Mouse (Mus musculus): ENCODE data around the gene Rpl13.

Gene Rpl13

DNA sequence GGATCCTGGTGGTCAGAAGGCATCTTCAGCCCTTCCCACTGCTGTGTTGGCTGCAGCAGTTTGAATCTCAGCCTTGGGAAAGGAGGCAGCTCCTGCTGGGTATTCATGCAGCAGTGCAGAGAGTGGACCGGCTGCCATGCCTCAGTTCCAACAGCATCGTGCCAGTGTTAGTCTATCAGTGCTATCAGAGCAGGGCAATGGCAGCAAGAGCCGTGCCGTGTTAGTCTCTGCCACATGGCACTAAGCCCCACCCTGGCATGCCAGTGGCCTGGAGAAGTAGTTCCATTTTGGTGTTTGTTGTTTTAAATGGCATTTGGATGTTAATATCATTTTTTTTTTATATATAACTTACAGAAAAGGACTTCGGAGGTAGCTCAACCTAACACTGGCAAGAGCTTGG is 6.8 kb downstream of the Rpl13 start:
- peak in 1 of 2 experiments; percentile 25 for DNase-seq

DNA sequence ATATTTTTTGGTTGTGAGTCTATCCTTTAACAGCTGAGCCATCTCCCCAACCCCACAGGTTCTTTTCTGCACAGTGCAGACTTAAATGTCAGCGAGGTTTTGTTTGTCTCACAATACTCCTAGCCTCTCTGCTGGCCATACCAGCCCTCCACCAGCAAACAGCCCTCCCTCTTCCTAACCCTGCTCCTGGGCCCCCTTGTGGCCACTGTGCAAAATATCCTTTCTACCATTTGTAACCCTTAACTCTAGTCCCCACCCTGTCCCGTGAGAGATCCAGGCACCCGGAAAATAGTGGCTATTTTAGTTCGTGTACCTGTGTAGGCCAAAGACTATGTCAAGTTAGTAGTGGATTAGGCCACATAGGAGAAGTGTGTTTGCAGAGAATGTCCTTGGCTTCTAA is 8.5 kb downstream of the Rpl13 start:
- DNase-seq = peak; percentile 44 to 61

DNA sequence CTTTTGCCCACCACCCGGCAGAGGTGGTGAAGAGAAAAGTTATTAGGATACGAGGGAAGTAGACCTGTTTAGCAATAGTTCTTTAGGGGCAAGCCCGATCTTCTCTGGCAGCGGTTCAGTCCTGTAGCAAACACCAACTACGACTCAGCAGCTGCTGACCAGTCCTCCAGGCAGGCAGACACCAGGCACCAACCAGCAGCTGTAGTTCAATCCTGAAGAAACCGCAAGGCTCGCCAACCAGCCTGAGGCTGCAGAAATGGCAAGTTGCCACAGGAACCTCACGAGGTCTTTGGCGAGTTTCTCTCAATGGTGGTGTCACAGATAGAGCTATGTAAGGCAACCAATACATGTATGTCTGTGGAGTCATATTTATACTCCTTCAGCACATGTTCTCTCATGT is 10.7 kb downstream of the Rpl13 start:
- DNase-seq = peak in 1 of 2 experiments; percentile 44

DNA sequence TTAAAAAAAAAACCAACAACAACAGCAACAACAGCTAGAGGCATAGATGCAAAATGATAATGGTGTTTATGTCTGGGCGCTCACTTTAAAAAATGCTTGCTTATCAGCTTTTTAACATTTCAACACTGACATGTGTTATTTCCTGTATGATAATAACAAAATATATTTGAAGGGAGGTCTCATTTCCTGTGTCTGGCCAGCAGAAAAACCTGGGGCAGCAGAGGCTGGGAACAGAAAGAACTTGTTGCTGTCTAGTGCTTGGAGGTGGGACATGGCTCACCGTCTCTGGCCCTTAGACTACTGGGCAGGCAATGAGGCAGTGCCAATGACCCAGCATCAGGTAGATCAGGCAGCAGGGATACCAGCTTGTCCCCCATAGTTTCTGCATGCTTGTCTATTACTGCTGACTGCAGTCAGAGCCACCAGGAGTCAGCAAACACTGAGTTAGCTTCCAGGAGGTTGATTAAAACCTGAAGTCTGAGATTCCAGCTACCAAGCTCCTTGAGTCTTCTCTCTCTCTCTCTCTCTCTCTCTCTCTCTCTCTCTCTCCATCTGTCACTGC is 11.8 kb downstream of the Rpl13 start:
- peak in 1 of 2 experiments; percentile 50 for DNase-seq

DNA sequence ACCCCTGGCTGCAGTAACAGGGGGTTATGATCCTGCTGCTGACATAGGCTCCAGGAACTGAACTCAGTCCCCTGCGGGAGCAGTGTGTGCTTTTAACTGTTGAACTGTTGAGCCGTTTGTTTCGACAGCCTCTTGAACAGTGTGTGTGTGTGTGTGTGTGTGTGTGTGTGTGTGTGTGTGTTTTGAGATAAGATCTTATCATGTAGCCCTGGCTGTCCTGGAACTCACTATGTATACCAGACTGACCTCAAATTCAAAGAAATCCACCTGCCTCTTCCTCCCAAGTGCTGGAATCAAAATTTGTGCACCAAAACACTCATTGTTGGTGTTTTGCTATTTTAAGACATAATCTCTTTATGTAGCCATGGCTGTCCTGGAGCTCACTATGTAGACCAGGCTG is 12.5 kb downstream of the Rpl13 start:
- DNase-seq = no peak

DNA sequence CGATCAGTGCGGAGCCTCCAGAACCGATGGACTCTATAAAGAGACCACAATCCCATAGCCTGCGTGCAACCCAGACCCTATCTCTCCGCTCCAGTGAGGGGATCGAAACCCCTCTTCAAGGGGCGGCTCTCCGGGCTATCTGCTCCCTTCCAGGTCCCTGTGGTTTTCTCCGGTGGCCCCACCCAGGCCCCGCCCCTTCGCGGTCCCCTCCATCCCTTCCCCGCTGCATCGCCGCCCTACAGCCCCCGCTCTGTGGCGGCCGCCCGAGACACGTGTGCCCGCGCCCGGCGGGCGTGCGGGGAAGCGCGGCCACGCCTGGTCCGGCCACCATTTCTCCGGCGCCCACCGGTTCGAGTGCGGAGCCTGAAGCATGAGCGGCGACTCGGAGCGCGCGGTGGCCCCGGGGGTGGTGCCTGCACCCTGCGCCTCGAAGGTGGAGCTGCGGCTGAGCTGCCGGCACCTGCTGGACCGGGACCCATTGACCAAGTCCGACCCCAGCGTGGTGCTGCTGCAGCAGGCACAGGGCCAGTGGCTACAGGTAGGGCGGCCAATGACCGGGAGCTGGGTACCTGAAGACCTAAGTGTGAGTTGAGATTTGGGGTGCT is 15.1 kb downstream of the Rpl13 start, which contains the start of gene Cpne7:
Gene Cpne7, plus strand, starts transcription at position 248 of the 605 bp plus-strand sequence.
- peak in 1 of 2 experiments; percentile 45 for DNase-seq

DNA sequence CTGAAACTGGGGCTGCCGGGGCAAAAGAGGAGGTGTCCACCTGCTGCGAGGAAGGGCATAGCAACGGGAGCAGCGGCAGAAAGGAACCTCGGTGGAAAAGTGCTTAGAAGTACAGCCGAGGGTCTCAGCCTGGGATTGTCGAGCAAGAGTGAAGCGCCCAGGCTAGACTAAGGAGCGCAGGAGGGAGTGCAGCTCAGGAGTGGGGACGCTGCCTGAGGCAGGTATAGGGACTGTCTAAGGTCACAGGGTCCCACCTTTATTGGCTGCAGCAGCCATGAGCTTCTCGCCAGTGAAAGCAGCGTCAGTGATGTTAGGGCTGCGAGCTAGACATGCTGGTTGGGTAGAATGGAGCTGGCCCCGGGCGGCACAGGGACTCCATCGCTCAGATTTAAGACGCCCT is 15.6 kb downstream of the Rpl13 start:
- no peak for DNase-seq

DNA sequence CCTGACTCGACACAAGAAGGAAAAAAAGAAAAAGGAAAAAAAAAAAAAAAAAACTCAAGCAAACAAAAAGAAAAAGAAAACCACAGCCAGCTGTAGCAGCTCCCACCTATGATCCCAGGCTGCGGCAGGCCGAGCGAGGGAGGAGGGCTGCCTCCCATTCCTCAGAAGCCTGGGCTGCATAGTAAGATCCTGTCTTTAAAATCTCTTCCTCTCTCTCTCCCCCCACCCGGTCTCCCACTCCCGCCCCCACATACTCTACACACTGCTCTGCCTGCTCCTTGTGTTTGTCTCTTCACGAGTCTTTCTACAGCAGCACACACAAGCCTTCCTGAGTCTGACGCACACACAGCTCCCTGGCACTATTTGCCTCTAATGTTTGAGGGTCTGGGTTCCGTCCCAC is 19.9 kb downstream of the Rpl13 start:
- no peak for DNase-seq

DNA sequence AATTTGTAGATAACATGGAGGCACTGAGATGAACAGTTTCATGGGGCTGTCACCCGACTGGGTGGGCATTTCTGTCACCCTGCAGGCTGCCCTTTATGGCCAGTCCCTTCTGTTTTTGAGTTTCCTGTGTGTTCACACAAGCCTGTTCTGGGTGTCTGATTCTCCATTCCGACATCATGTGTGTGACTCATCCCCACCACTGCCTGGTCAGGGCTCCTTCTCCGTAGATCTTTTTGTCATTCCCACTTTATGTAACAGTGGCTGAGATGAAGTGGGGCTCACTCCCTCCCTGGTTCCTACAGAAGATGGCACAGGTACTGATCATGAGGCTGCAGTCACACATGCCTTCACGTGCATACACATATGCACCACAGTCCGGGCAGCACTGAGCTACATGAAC is 20.5 kb downstream of the Rpl13 start:
- no peak for DNase-seq

DNA sequence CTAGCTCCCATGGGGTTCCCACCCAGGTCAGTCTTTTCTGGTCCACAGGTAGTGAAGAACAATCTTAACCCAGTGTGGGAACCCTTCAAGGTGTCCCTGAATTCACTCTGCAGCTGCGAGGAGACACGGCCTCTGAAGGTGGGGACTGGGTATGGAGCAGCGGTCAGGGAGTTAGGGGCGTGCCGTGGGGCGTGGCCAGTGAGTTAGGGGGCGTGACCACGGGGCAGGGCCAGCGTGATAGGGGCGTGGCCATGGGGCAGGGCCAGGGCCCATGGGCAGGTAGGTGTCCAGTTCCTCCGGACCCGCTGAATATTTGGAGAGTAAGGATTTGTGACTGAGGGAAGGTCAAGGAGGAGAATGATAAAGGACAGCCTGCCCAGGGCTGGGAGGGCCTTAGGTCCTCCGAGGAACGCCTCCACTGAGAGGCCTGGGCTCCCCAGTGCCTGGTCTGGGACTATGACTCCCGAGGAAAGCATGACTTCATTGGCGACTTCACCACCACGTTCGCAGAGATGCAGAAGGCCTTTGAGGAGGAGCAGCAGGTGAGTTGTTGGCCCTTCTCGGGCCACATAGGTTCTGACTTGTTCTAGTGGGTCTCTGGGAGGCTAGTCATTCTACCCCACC is 24.2 kb downstream of the Rpl13 start:
- DNase-seq = peak; percentile 77 to 84

DNA sequence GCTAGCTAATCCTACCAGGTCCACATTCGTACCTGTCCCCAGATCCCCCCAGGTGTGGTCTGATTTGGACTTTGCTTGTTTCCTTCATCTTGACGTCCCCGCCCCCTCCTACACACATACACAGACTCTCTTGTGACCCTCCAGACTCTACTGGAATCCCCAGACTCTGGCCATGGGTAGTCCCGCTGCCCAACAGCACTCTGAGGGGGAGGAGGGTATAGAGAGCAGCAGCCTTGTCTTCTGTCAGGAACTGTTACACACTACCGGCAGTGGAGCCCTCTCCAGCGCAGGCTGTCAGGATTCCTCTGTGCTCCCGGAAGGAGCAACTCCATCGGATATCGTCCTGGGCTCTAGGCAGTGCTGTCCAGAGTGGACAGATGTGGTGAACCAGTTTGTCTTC is 28.9 kb downstream of the Rpl13 start:
- DNase-seq = no peak

DNA sequence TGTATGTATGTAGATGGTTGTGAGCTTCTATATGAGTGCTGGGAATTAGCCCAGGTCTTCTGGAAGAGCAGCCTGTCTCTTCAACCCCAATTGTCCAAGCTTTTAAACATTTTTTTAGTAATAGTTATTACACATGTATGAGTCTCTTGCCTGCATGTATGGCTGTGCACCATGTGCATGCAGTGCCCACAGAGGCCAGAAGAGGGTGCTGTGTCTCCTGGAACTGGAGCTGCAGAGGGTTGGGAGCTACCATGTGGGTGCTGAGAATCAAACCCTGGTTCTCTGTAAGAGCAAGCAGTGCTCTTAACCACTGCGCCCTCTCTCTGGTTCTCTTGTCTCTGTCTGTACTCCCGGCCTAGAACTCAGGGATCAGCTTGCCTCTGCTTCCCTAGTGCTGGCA is 30.8 kb downstream of the Rpl13 start:
- DNase-seq = no peak

DNA sequence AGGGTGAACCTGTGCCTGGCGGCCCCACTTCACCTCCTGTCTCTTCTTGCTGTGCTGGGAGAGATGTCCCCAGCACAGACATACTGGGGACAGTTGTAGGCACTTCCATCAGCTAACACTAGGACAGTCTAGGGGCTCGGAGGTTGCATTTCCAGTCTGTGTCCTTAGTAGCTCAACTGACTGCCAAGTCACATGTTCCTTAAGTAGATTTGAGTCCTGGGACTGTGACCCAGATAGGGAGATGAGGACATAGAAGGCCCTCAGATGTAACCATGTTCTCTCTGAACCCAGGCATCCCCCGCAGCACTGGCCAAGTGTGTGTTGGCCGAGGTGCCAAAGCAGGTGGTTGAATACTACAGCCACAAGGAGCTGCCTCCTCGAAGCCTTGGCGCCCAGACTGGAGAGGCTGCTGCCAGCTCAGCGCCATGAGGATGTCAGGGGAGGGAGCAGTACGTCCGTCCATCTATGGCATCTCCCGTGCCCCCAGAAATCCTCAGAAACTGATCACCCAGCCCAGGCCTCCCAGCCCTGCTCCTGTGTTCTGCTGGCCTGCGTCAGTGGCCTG is 32.1 kb downstream of the Rpl13 start:
- no peak for DNase-seq

DNA sequence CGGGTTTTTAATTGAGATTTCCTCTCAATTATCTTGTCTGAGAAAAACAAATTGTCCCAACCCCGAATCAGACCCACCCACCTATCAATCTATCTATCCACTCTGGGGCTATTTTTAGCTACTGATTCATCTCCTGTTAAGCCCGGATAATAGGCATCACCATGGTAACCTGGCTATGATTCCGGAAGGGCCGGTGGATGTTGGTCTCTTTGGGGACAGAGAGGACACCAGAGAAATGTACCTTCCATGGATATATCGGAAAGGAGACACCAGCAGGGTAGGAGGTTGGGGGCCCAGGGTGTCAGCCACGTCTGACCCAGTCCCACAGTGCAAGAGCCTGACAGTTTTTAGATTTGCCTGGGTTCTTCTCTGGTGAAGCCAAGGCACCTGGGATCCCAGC is 33.3 kb downstream of the Rpl13 start:
- no peak for DNase-seq

DNA sequence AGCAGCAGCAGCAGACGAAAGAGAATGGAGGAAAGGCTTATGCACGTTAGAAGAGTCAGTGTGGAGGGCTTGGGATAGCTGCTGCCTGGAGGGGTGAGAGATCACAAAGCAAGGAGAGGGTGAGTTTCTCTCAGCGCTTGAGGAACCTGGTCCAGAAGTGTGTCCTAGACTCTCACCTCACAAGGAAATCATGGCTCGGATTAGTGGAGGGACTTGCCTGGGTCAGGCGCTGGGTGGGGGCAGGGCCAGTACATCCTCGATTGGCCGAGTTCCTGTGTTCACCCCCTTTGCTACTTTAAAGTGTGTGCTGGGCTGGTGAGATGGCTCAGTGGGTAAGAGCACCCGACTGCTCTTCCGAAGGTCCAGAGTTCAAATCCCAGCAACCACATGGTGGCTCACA is 33.7 kb downstream of the Rpl13 start:
- no peak for DNase-seq

DNA sequence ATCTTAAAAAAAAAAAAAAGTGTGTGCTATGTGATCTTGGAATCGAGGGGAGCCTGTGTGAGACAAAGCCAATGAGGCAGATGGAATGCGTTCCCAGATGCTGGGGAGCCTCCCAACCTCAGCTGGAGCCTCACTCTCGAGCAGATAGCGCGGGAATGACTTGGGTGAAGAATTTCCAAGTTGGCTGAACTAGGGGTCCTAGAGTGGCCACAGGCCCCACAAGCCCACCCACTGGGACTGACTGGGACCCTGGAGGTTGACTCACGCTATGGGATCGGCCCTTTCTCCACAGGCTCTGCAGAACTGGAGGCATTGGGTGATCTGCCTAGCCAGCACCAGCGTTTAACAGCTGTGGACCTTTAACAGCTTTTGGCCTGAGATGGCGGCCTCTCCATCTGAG is 34.1 kb downstream of the Rpl13 start:
- no peak for DNase-seq

DNA sequence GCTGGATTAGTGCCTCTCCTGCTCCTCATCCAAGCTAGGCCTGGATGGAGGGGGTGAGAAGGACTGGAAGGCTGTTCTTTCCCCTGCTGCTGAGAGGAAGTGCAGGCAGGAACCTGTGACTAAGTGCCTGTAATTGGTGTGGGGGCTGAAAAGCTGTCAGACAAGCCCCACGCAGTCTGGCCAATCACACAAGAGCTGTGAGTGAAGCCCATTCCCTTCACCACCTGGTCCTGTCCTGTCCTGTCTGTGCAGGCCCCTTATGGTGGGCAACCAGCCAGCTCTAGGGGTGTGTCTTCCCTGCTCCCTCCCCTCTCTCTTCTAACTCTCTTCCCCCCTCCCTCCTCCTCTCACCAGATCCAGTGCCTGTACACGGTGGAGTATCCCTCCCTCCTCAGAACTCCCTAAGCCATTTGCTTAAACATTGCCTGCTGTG is 35.5 kb downstream of the Rpl13 start:
- DNase-seq = peak; percentile 32 to 55

DNA sequence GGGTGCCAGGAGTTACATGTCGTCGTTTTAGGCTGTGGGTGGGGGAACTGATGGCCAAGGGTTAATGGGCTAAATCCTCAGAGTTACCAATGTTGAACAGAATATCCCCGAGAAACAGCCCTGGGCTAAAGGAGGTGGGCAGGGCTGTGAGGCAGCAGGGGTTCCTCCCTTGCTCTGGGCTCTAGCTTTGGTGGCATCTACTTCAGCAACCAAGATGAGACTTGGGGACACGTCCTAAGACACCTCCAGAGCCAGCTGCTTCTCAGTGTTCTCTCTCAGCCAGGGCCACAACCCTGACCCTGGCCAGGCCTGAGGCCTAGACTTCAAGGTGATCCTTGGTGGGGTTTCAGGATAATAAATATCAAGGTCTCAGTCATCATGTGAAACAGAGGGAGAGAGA is 36.6 kb downstream of the Rpl13 start:
- DNase-seq = no peak

DNA sequence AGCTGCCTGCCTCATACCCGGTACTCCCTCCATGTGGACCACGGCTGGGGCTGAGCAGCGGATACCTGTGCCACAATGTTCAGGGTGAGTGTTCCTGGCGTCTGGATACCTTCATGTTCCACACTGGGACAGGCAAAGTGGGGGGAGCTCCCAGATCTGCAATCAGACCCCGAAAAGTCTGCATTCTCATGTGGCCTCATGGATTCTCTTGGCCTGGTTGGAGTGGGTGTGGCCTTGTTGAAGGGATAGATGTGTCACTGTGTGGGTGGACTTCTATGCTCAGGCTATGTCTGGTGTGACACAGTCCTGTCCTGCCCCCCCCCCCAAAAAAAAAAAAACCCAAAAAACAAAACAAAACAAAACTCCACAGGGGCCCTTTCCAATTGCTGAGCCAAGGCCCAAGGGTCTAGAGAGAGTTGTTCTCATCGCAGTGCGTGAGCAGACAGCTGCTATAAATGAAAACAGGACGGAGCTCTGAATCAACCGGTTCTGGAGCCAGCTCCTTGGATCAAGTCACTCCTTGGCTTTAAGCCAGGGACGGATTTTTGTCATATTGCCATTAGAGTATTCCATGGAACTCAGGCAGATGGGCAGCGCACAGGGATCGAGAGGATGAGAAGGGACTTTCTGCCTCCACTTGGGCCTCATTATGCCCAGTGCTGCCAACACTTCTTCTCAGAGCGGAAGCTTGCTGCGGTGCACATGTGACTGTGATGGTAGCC is 39.8 kb downstream of the Rpl13 start:
- DNase-seq = peak; percentile 76 to 87

DNA sequence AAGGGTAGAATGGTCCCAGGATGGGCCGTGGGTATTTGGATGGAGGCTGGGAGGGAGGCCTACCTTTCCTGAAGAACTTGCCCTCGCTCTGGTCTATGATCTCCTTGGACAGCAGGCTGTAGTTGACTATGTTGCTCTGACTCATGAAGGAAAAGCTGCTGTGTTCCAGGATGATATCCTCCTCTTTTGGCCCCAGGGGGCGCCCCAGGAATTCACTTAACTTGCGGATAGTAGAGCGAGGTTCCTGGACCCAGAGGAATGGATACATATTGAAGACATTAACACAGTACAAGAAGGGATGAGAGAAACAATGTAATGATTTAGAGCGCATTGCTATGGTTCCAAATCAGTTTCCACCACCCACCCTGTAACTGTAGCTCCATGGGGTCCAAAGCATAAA is 43.1 kb downstream of the Rpl13 start:
- peak; percentile 72 to 75 for DNase-seq

DNA sequence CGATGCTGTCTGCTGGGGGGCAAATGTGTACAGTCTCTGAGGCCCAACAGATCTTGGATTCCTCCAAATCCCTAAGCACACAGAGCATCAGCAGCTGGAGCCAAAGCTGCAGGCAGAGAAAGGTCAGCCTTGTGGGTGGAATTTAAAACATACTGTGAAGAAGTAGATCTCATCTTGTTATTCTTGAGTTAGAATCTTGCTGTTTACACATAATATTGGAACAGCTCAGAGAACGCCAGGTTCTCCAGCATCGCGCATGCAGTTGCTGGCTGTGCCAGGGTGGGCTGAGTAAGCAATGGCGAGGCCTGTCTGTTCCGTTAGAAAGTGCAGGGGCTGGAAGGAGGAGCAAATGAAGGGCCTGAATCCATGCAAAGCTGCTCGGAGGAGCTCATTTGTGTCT is 44.2 kb downstream of the Rpl13 start:
- DNase-seq = no peak

DNA sequence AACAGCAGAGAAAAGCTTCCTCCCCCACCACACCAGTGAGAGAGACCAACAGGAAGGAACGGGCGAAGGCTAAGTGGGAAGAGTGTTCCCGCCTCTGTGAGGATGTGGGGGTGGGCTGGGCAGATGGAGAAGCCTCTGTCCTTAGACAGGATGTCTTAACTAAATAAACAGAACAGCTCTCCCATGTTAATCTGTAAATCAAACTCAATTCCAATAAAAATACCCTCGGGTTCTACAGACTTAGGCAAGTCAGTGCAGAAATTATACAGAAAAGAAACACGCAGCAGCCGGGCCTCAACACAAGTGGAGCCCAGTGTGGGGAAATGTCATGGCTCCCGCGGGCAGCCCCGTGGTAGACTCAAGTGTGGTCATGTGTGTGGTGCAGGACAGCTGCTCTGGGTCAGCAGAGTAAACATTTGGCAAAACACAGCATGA is 48.6 kb downstream of the Rpl13 start:
- peak; percentile 50 to 73 for DNase-seq

All from kidney, postnatal 25 days (tissue).